Mouse (Mus musculus) brain, embryonic 14.5 days (tissue): ENCODE results near the gene Vopp1. TPM values are rescaled to one million over a fixed set of nuclear protein-coding genes. Genes with fewer than 3 reads are reported as not detected.
A peak's percentile ranks its signal among the peaks of the same experiment; 100 is the strongest.
"Not testable (repeated sequence)": the region's sequence is repeated elsewhere in the genome, so short reads cannot be mapped to it uniquely, and the experiment has no call there.

Experiments
- DNase-seq: peaks from one replicate; pipeline ENCODE4 v3.0.0-alpha.2; 2011; ENCODE audit warnings: low read depth
- CTCF ChIP-seq: fragments of 200-500 bp; IDR thresholded peaks from 2 replicates; pipeline ENCODE4 v1.5.1; 2012; ENCODE audit warnings: inconsistent platforms, mild to moderate bottlenecking, moderate library complexity, borderline replicate concordance; ENCODE audit not compliant: insufficient read depth, insufficient read length; ENCODE audit errors: extremely low read depth
- POLR2A ChIP-seq: fragments of 200-500 bp; IDR thresholded peaks from 2 replicates; pipeline ENCODE4 v1.6.1; 2012; ENCODE audit warnings: mild to moderate bottlenecking, inconsistent platforms, borderline replicate concordance; ENCODE audit not compliant: poor library complexity, insufficient read depth, insufficient read length, severe bottlenecking; ENCODE audit errors: extremely low read depth
- polyA plus RNA-seq: library from polyadenylated mRNA; depleted of rRNA; stranded (reverse); fragments of >200 nt; gene quantifications from 2 replicates; pipeline ENCODE4 v1.2.3, GENCODE M21; 2012

The Vopp1 gene
- polyA plus RNA-seq, 1 experiment, result 160 TPM

GRCm38 (mm10) chr6:57805218-57806069 is 19.5 kb downstream of the Vopp1 start:
- TF ChIP-seq POLR2A (no peak), CTCF (no peak)
- DNase-seq, result no peak

- no peak for DNase-seq
- TF ChIP-seq POLR2A, result no peak
- TF ChIP-seq CTCF, result no peak
Measured at GRCm38 (mm10) chr6:57803130-57803529, 21.8 kb downstream of the Vopp1 start.

DNA sequence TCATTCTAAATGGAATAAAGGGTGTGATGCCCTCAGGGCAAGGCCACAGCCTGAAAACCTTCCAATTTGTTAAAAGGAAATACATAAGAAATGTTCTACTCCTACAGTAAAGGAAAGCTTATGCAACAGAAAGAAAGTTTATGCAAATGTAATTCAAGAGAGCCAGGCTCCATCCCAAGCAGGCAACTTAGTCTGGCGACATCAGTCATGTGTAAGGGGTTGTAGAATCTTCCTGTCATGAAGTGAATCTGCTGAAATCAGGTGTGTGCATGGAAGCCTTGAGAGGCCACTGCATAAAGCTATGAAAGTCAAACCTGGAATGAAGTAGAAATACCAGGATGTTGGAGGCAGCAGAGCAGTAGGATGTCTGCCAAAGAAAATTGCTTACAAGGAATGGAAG is 26.0 kb downstream of the Vopp1 start:
- no peak for DNase-seq
- TF ChIP-seq CTCF (no peak), POLR2A (no peak)

- no peak for DNase-seq
- no peak for TF ChIP-seq POLR2A
- no peak for TF ChIP-seq CTCF
Measured at GRCm38 (mm10) chr6:57796853-57797423, 28.0 kb downstream of the Vopp1 start.

DNA sequence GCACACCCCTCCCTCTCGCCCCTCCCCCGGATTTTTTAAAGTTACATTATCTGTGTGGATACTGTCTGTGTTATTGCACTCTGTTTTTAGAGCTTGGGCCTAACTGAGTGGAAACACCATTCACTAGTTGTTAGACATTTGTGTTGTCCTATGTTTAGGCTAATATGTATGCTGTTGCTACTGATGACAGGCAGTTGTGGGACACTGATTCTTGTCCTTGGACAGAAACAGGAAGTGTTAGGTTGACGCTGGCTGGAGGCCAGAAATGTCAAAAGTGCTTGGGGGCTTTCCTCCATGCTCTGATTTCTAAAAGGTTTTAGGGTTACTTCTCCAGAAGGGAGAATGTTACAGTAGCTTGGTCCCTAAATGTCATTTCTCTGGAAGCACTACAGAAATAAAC is 29.1 kb downstream of the Vopp1 start:
- DNase-seq, result peak; percentile 55
- TF ChIP-seq POLR2A (no peak), CTCF (no peak)

DNA sequence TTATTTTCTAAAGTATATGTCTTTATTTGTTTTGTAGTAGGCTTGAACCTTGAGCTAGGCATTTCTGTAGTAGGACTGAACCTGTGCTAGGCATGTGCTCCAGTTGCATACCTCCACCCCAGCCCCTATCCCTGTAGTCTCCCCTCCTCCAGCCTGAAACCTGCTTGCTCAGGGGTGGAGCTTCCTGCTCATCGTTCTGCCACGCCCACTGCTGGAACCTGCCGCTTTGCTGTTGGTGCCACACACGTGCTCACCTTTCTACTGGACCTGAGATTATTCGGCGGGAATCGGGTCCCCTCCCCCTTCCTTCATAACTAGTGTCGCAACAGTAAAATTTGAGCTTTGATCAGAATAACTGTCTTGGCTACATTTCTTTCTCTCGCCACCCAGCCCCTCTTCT is 32.1 kb downstream of the Vopp1 start:
- not testable (repeated sequence) for DNase-seq

GRCm38 (mm10) chr6:57790542-57790941 is 34.4 kb downstream of the Vopp1 start:
- no peak for DNase-seq
- TF ChIP-seq CTCF (no peak), POLR2A (no peak)

- TF ChIP-seq CTCF (no peak), POLR2A (no peak)
- DNase-seq, result no peak
Measured at GRCm38 (mm10) chr6:57787376-57787775, 37.6 kb downstream of the Vopp1 start.

GRCm38 (mm10) chr6:57784251-57784650 is 40.7 kb downstream of the Vopp1 start:
- TF ChIP-seq POLR2A (no peak), CTCF (no peak)

GRCm38 (mm10) chr6:57782658-57783057 is 42.3 kb downstream of the Vopp1 start:
- no peak for DNase-seq
- TF ChIP-seq POLR2A, result no peak
- no peak for TF ChIP-seq CTCF

More at GRCm38 (mm10) chr6:57784251-57784650, 40.7 kb downstream of the Vopp1 start:
- no peak for DNase-seq

DNA sequence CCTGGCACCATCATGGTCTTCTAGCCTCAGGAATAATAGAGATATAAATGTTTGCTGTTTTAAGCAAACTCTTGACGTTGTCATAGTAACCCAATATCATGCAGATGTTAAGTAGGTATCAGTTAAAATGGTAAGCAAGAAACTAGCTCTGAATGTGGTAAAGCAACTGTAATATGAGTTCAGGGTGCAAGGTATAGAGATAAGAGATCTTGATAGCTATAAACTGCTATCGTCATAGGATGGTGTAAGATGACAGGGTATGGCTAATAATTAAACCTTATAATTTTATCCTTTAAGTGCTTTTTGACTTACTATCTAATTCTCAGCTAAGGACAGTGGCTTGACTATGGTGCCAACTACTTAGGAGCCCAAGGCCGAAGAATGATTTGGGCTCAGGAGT is 44.6 kb downstream of the Vopp1 start:
- no peak for DNase-seq
- TF ChIP-seq CTCF (no peak), POLR2A (no peak)

DNA sequence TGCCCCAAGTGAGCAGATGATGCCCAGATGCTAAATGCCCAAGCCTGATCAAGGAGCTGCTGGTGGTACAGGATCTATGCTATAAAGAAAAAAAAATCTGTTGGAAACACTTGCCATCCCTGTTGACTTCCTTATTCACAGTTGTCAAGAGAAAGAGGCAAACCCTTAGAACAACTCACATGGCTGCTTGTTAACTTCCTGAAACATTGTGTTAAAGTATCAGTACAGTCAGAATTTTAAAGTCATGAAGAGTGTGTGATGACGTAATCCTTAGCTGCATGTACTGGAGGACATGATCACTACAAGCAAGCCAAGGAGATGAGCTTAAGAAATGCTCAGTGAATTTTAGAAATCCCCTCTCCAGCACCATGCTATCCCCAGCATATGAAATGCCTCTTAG is 51.2 kb downstream of the Vopp1 start:
- no peak for DNase-seq
- no peak for TF ChIP-seq CTCF
- no peak for TF ChIP-seq POLR2A
